Mouse (Mus musculus) limb, embryonic 13.5 days (tissue): ENCODE measurements at regions not wholly inside any gene's neighbourhood (a gene's known extent, or its start where the extent isn't known, plus 50 kb on each side); places are given as distances from the start of the nearest gene placed in this dataset.

Experiments used
- ATAC-seq: fragments of 200-750 bp; cut with Nextera tagmentation; 2 replicates; pipeline ENCODE4 v1.8.0; 2017; ENCODE audit warnings: low read depth, moderate number of reproducible peaks, moderate TSS enrichment; ENCODE audit not compliant: low FRiP score
- H3K27ac ChIP-seq: fragments of 300-500 bp; sonication (generic); 2 replicates; pipeline ENCODE4 v1.5.1; 2015; ENCODE audit warnings: inconsistent platforms, mild to moderate bottlenecking, moderate library complexity
- H3K27me3 ChIP-seq: fragments of 300-500 bp; sonication (generic); 2 replicates; pipeline ENCODE4 v1.6.1; 2015; ENCODE audit warnings: mild to moderate bottlenecking, inconsistent platforms
- H3K36me3 ChIP-seq: fragments of 300-500 bp; sonication (generic); 2 replicates; pipeline ENCODE4 v1.6.1; 2015; ENCODE audit warnings: inconsistent platforms, mild to moderate bottlenecking, moderate library complexity
- H3K4me1 ChIP-seq: fragments of 300-500 bp; sonication (generic); 2 replicates; pipeline ENCODE4 v1.6.1; 2015; ENCODE audit warnings: inconsistent platforms
- H3K4me2 ChIP-seq: fragments of 300-500 bp; sonication (generic); replicated peaks from 2 replicates; pipeline ENCODE4 v1.6.1; 2015; ENCODE audit warnings: inconsistent platforms, mild to moderate bottlenecking, moderate library complexity
- H3K4me3 ChIP-seq: fragments of 300-500 bp; sonication (generic); 2 replicates; pipeline ENCODE4 v1.5.1; 2015; ENCODE audit warnings: moderate library complexity, mild to moderate bottlenecking, inconsistent platforms
- H3K9ac ChIP-seq: fragments of 300-500 bp; sonication (generic); 2 replicates; pipeline ENCODE4 v1.6.1; 2015; ENCODE audit warnings: mild to moderate bottlenecking, inconsistent platforms
- H3K9me3 ChIP-seq: fragments of 300-500 bp; sonication (generic); 2 replicates; pipeline ENCODE4 v1.6.1; 2016; ENCODE audit warnings: inconsistent platforms
- WGBS: fragments of 180-500 bp; shearing (Covaris S2); methylation state at CpG from one replicate; pipeline ENCODE4 v1.1.7; 2015; 5-methylcytosine and 5-hydroxymethylcytosine counted together

- 34% methylated on average over 1 of the region's 1 CpGs for WGBS
- Histone ChIP-seq H3K36me3 (no peaks in the 10 kb centered on the region), H3K27me3 (no peaks in the 10 kb centered on the region), H3K4me2 (no peak overlapping the region), H3K9me3 (no peaks in the 10 kb centered on the region), H3K27ac (peak overlapping the region; percentile 28; the same call in 1 of the 2 replicates), H3K4me1 (peaks cover 74% of the 10 kb centered on the region), H3K9ac (no peak overlapping the region), H3K4me3 (no peak overlapping the region)
- no peak for ATAC-seq
Observed at GRCm38 (mm10) chr8:25329791-25330190, 505.6 kb upstream of the Adam5 start.

- Histone ChIP-seq H3K27me3 (no peaks in the 10 kb centered on the region), H3K4me3 (no peak overlapping the region), H3K36me3 (no peaks in the 10 kb centered on the region), H3K4me1 (peaks cover 84% of the 10 kb centered on the region), H3K27ac (no peak overlapping the region), H3K4me2 (no peak overlapping the region), H3K9ac (no peak overlapping the region), H3K9me3 (no peaks in the 10 kb centered on the region)
- no peak for ATAC-seq
- 60% methylated on average over 3 of the region's 3 CpGs for WGBS
Observed at GRCm38 (mm10) chr8:25328318-25328717, 504.1 kb upstream of the Adam5 start.

- Histone ChIP-seq H3K4me3 (no peak overlapping the region), H3K27me3 (no peaks in the 10 kb centered on the region), H3K36me3 (no peaks in the 10 kb centered on the region), H3K4me1 (peaks cover 79% of the 10 kb centered on the region), H3K4me2 (no peak overlapping the region), H3K9me3 (no peaks in the 10 kb centered on the region), H3K27ac (no peak overlapping the region), H3K9ac (no peak overlapping the region)
- 83% methylated on average over 6 of the region's 6 CpGs for WGBS
- no peak for ATAC-seq
Observed at GRCm38 (mm10) chr8:25326930-25327329, 502.8 kb upstream of the Adam5 start.

GRCm38 (mm10) chr8:25326257-25326656 is 502.1 kb upstream of the Adam5 start:
- Histone ChIP-seq H3K27me3 (no peaks in the 10 kb centered on the region), H3K4me1 (peaks cover 72% of the 10 kb centered on the region), H3K4me2 (no peak overlapping the region), H3K4me3 (no peak overlapping the region), H3K27ac (peak overlapping the region; percentile 10; the same call in 1 of the 2 replicates), H3K9me3 (no peaks in the 10 kb centered on the region), H3K36me3 (no peaks in the 10 kb centered on the region), H3K9ac (no peak overlapping the region)
- 58% methylated on average over 12 of the region's 12 CpGs for WGBS
- ATAC-seq, result peak; percentile 49; the same call in 1 of the 2 replicates

- H3K4me2 ChIP-seq, result no peak overlapping the region
- no peak for ATAC-seq
- H3K9ac ChIP-seq, result no peak overlapping the region
- peaks cover under 1% of the 10 kb centered on the region; the same call in 1 of the 2 replicates for H3K9me3 ChIP-seq
- WGBS, result 77% methylated on average over 9 of the region's 9 CpGs
- no peaks in the 10 kb centered on the region for H3K27me3 ChIP-seq
- no peak overlapping the region for H3K27ac ChIP-seq
- H3K36me3 ChIP-seq, result no peaks in the 10 kb centered on the region
- peaks cover 57% of the 10 kb centered on the region for H3K4me1 ChIP-seq
- no peak overlapping the region for H3K4me3 ChIP-seq
Observed at GRCm38 (mm10) chr8:25324731-25325130, 500.6 kb upstream of the Adam5 start.

GRCm38 (mm10) chr8:25323643-25324420 is 499.7 kb upstream of the Adam5 start:
- Histone ChIP-seq H3K36me3 (no peaks in the 10 kb centered on the region), H3K4me3 (no peak overlapping the region), H3K27me3 (no peaks in the 10 kb centered on the region), H3K4me1 (peaks cover 48% of the 10 kb centered on the region), H3K9me3 (peaks cover 3% of the 10 kb centered on the region; the same call in 1 of the 2 replicates), H3K4me2 (peak overlapping the region; percentile 17; the same call in 1 of the 2 replicates), H3K9ac (no peak overlapping the region), H3K27ac (no peak overlapping the region)
- 51% methylated on average over 19 of the region's 19 CpGs for WGBS
- ATAC-seq, result no peak

GRCm38 (mm10) chr8:25316383-25316782 is 492.2 kb upstream of the Adam5 start:
- H3K4me2 ChIP-seq, result no peak overlapping the region

GRCm38 (mm10) chr8:25311811-25312533 is 487.8 kb upstream of the Adam5 start:
- Histone ChIP-seq H3K9ac (no peak overlapping the region), H3K27me3 (no peaks in the 10 kb centered on the region), H3K4me3 (no peak overlapping the region), H3K4me2 (no peak overlapping the region), H3K4me1 (peaks cover 11% of the 10 kb centered on the region), H3K27ac (no peak overlapping the region), H3K36me3 (no peaks in the 10 kb centered on the region), H3K9me3 (no peaks in the 10 kb centered on the region)
- 48% methylated on average over 12 of the region's 12 CpGs for WGBS
- no peak for ATAC-seq

More at GRCm38 (mm10) chr8:25316383-25316782, 492.2 kb upstream of the Adam5 start:
- Histone ChIP-seq H3K27ac (no peak overlapping the region), H3K27me3 (no peaks in the 10 kb centered on the region), H3K4me3 (no peak overlapping the region), H3K4me1 (no peaks in the 10 kb centered on the region), H3K9me3 (peaks cover 3% of the 10 kb centered on the region; the same call in 1 of the 2 replicates), H3K36me3 (no peaks in the 10 kb centered on the region), H3K9ac (no peak overlapping the region)
- WGBS, result 76% methylated on average over 4 of the region's 4 CpGs
- no peak for ATAC-seq

- no peak overlapping the region for H3K27ac ChIP-seq
- H3K9me3 ChIP-seq, result no peaks in the 10 kb centered on the region
- peaks cover 38% of the 10 kb centered on the region for H3K4me1 ChIP-seq
- no peak overlapping the region for H3K4me2 ChIP-seq
- no peak overlapping the region for H3K9ac ChIP-seq
- no peaks in the 10 kb centered on the region for H3K36me3 ChIP-seq
- no peaks in the 10 kb centered on the region for H3K27me3 ChIP-seq
- ATAC-seq, result no peak
- H3K4me3 ChIP-seq, result no peak overlapping the region
- 88% methylated on average over 4 of the region's 4 CpGs for WGBS
Observed at GRCm38 (mm10) chr8:25307956-25308355, 483.8 kb upstream of the Adam5 start.

GRCm38 (mm10) chr8:25307511-25307910 is 483.3 kb upstream of the Adam5 start:
- Histone ChIP-seq H3K4me3 (no peak overlapping the region), H3K27me3 (no peaks in the 10 kb centered on the region), H3K4me2 (no peak overlapping the region), H3K36me3 (no peaks in the 10 kb centered on the region), H3K9ac (no peak overlapping the region), H3K9me3 (no peaks in the 10 kb centered on the region), H3K27ac (peak overlapping the region; percentile 72; the same call in 1 of the 2 replicates), H3K4me1 (peaks cover 38% of the 10 kb centered on the region)
- 0 out of 2 replicates have a peak, but pooled peaks have one; percentile 21 for ATAC-seq
- 41% methylated on average over 11 of the region's 11 CpGs for WGBS

GRCm38 (mm10) chr8:25306769-25307491 is 482.8 kb upstream of the Adam5 start:
- Histone ChIP-seq H3K9me3 (no peaks in the 10 kb centered on the region), H3K27ac (peak overlapping the region; percentile 72; the same call in 1 of the 2 replicates), H3K9ac (no peak overlapping the region), H3K4me3 (no peak overlapping the region), H3K4me1 (peaks cover 38% of the 10 kb centered on the region), H3K36me3 (no peaks in the 10 kb centered on the region), H3K27me3 (no peaks in the 10 kb centered on the region), H3K4me2 (no peak overlapping the region)
- ATAC-seq, result peak; percentile 38; the same call in 1 of the 2 replicates
- 61% methylated on average over 15 of the region's 15 CpGs for WGBS
